Mouse (Mus musculus) telencephalon, adult 2 months (tissue): Measurements from ENCODE around the gene Twist1.

Source experiments
- DNase-seq: peaks from one replicate; pipeline ENCODE4 v3.0.0-alpha.2; 2011; ENCODE audit warnings: low read depth, low spot score

Gene Twist1

GRCm38 (mm10) chr12:33966490-33967415, 9.3 kb downstream of the Twist1 start:
- DNase-seq: no peak

GRCm38 (mm10) chr12:33967514-33967913, 10.0 kb downstream of the Twist1 start:
- DNase-seq: no peak

- DNase-seq: no peak
These were observed 10.8 kb downstream of the Twist1 start for GRCm38 (mm10) chr12:33968041-33968897.

GRCm38 (mm10) chr12:33968898-33969178, 11.4 kb downstream of the Twist1 start:
- DNase-seq: no peak

- DNase-seq: no peak
These were observed 22.7 kb downstream of the Twist1 start for GRCm38 (mm10) chr12:33980159-33980558.

- no peak for DNase-seq
These were observed 24.0 kb downstream of the Twist1 start for GRCm38 (mm10) chr12:33981433-33981832.

GRCm38 (mm10) chr12:33993127-33993526, 35.7 kb downstream of the Twist1 start:
- no peak for DNase-seq
